Mouse (Mus musculus): ENCODE measurements around the gene Gtf2ird1. TPM values are rescaled to one million over a fixed set of nuclear protein-coding genes. Genes with fewer than 3 reads are reported as not detected.

Gene Gtf2ird1
- polyA plus RNA-seq, 1 experiment, result 94.2 TPM

GRCm38 (mm10) chr5:134430087-134430486 is 26.4 kb downstream of the Gtf2ird1 start:
- Histone ChIP-seq H3K4me3 (ENCODE audit: low read depth, low read length) (no peak overlapping the region), H3K27me3 (ENCODE audit: control insufficient read depth, insufficient read depth, low read length, poor library complexity, severe bottlenecking) (no peaks in the 10 kb centered on the region), H3K36me3 (ENCODE audit: control insufficient read depth, insufficient read depth, low read length, poor library complexity, severe bottlenecking) (no peaks in the 10 kb centered on the region), H3K9ac (ENCODE audit: low read depth, poor library complexity, severe bottlenecking) (no peak overlapping the region), H3K4me1 (ENCODE audit: control insufficient read depth, insufficient read depth, low read length) (peaks cover 6% of the 10 kb centered on the region), H3K27ac (ENCODE audit: insufficient read depth, low read length) (no peak overlapping the region), H3K9me3 (replicated peaks; ENCODE audit: control insufficient read depth, insufficient read depth, low read length, poor library complexity, severe bottlenecking) (no peaks in the 10 kb centered on the region)
- TF ChIP-seq CTCF (IDR thresholded peaks at IDR 0.05; ENCODE audit: low read depth, low read length), result no peak
- TF ChIP-seq POLR2A (IDR thresholded peaks at IDR 0.05; ENCODE audit: insufficient read depth, low read length), result no peak
- TF ChIP-seq EP300 (IDR thresholded peaks at IDR 0.05; ENCODE audit: insufficient read depth, low read depth, low read length), result no peak

- Histone ChIP-seq H3K27me3 (ENCODE audit: control insufficient read depth, insufficient read depth, low read length, poor library complexity, severe bottlenecking) (no peaks in the 10 kb centered on the region), H3K9ac (ENCODE audit: low read depth, poor library complexity, severe bottlenecking) (peak overlapping the region; percentile 36), H3K36me3 (ENCODE audit: control insufficient read depth, insufficient read depth, low read length, poor library complexity, severe bottlenecking) (no peaks in the 10 kb centered on the region), H3K27ac (ENCODE audit: insufficient read depth, low read length) (no peak overlapping the region), H3K4me3 (ENCODE audit: low read depth, low read length) (no peak overlapping the region), H3K9me3 (replicated peaks; ENCODE audit: control insufficient read depth, insufficient read depth, low read length, poor library complexity, severe bottlenecking) (no peaks in the 10 kb centered on the region), H3K4me1 (ENCODE audit: control insufficient read depth, insufficient read depth, low read length) (peaks cover 4% of the 10 kb centered on the region)
- no peak for TF ChIP-seq CTCF (IDR thresholded peaks at IDR 0.05; ENCODE audit: low read depth, low read length)
- no peak for TF ChIP-seq POLR2A (IDR thresholded peaks at IDR 0.05; ENCODE audit: insufficient read depth, low read length)
Measured at GRCm38 (mm10) chr5:134427664-134428063, 28.9 kb downstream of the Gtf2ird1 start.

- Histone ChIP-seq H3K36me3 (ENCODE audit: control insufficient read depth, insufficient read depth, low read length, poor library complexity, severe bottlenecking) (no peaks in the 10 kb centered on the region), H3K9me3 (replicated peaks; ENCODE audit: control insufficient read depth, insufficient read depth, low read length, poor library complexity, severe bottlenecking) (no peaks in the 10 kb centered on the region)
Measured at GRCm38 (mm10) chr5:134425601-134426000, 30.9 kb downstream of the Gtf2ird1 start.

GRCm38 (mm10) chr5:134423930-134424329 is 32.6 kb downstream of the Gtf2ird1 start:
- Histone ChIP-seq H3K4me3 (ENCODE audit: low read depth, low read length) (no peak overlapping the region), H3K9me3 (replicated peaks; ENCODE audit: control insufficient read depth, insufficient read depth, low read length, poor library complexity, severe bottlenecking) (no peaks in the 10 kb centered on the region), H3K36me3 (ENCODE audit: control insufficient read depth, insufficient read depth, low read length, poor library complexity, severe bottlenecking) (no peaks in the 10 kb centered on the region), H3K27me3 (ENCODE audit: control insufficient read depth, insufficient read depth, low read length, poor library complexity, severe bottlenecking) (no peaks in the 10 kb centered on the region), H3K4me1 (ENCODE audit: control insufficient read depth, insufficient read depth, low read length) (peaks cover 12% of the 10 kb centered on the region), H3K27ac (ENCODE audit: insufficient read depth, low read length) (peak overlapping the region; percentile 81), H3K9ac (ENCODE audit: low read depth, poor library complexity, severe bottlenecking) (no peak overlapping the region)
- TF ChIP-seq CTCF (IDR thresholded peaks at IDR 0.05; ENCODE audit: low read depth, low read length), result no peak
- TF ChIP-seq EP300 (IDR thresholded peaks at IDR 0.05; ENCODE audit: insufficient read depth, low read depth, low read length), result no peak
- no peak for TF ChIP-seq POLR2A (IDR thresholded peaks at IDR 0.05; ENCODE audit: insufficient read depth, low read length)

More at GRCm38 (mm10) chr5:134425601-134426000, 30.9 kb downstream of the Gtf2ird1 start:
- Histone ChIP-seq H3K4me1 (ENCODE audit: control insufficient read depth, insufficient read depth, low read length) (peaks cover 12% of the 10 kb centered on the region), H3K9ac (ENCODE audit: low read depth, poor library complexity, severe bottlenecking) (no peak overlapping the region), H3K27me3 (ENCODE audit: control insufficient read depth, insufficient read depth, low read length, poor library complexity, severe bottlenecking) (no peaks in the 10 kb centered on the region), H3K4me3 (ENCODE audit: low read depth, low read length) (no peak overlapping the region), H3K27ac (ENCODE audit: insufficient read depth, low read length) (no peak overlapping the region)
- TF ChIP-seq CTCF (IDR thresholded peaks at IDR 0.05; ENCODE audit: low read depth, low read length) (no peak), POLR2A (IDR thresholded peaks at IDR 0.05; ENCODE audit: insufficient read depth, low read length) (no peak), EP300 (IDR thresholded peaks at IDR 0.05; ENCODE audit: insufficient read depth, low read depth, low read length) (no peak)

GRCm38 (mm10) chr5:134423372-134423771 is 33.1 kb downstream of the Gtf2ird1 start:
- Histone ChIP-seq H3K4me1 (ENCODE audit: control insufficient read depth, insufficient read depth, low read length) (peaks cover 12% of the 10 kb centered on the region), H3K9me3 (replicated peaks; ENCODE audit: control insufficient read depth, insufficient read depth, low read length, poor library complexity, severe bottlenecking) (no peaks in the 10 kb centered on the region), H3K9ac (ENCODE audit: low read depth, poor library complexity, severe bottlenecking) (no peak overlapping the region), H3K4me3 (ENCODE audit: low read depth, low read length) (no peak overlapping the region), H3K27me3 (ENCODE audit: control insufficient read depth, insufficient read depth, low read length, poor library complexity, severe bottlenecking) (no peaks in the 10 kb centered on the region), H3K36me3 (ENCODE audit: control insufficient read depth, insufficient read depth, low read length, poor library complexity, severe bottlenecking) (no peaks in the 10 kb centered on the region), H3K27ac (ENCODE audit: insufficient read depth, low read length) (peak overlapping the region; percentile 81)
- TF ChIP-seq POLR2A (IDR thresholded peaks at IDR 0.05; ENCODE audit: insufficient read depth, low read length), result no peak
- no peak for TF ChIP-seq CTCF (IDR thresholded peaks at IDR 0.05; ENCODE audit: low read depth, low read length)

- Histone ChIP-seq H3K9me3 (replicated peaks; ENCODE audit: control insufficient read depth, insufficient read depth, low read length, poor library complexity, severe bottlenecking) (no peaks in the 10 kb centered on the region; the same call in 1 of the 2 replicates), H3K36me3 (ENCODE audit: control insufficient read depth, insufficient read depth, low read length, poor library complexity, severe bottlenecking) (no peaks in the 10 kb centered on the region)
Measured at GRCm38 (mm10) chr5:134422265-134422925, 34.1 kb downstream of the Gtf2ird1 start.

More at GRCm38 (mm10) chr5:134422265-134422925, 34.1 kb downstream of the Gtf2ird1 start:
- Histone ChIP-seq H3K9ac (ENCODE audit: low read depth, poor library complexity, severe bottlenecking) (no peak overlapping the region), H3K4me1 (ENCODE audit: control insufficient read depth, insufficient read depth, low read length) (peaks cover 15% of the 10 kb centered on the region), H3K27ac (ENCODE audit: insufficient read depth, low read length) (peak overlapping the region; percentile 90), H3K27me3 (ENCODE audit: control insufficient read depth, insufficient read depth, low read length, poor library complexity, severe bottlenecking) (no peaks in the 10 kb centered on the region), H3K4me3 (ENCODE audit: low read depth, low read length) (no peak overlapping the region; the same call in 1 of the 2 replicates)
- peak; percentile 19; the same call in 1 of the 2 replicates for TF ChIP-seq EP300 (IDR thresholded peaks at IDR 0.05; ENCODE audit: insufficient read depth, low read depth, low read length)
- no peak for TF ChIP-seq POLR2A (IDR thresholded peaks at IDR 0.05; ENCODE audit: insufficient read depth, low read length)

All from ES-Bruce4 (cell line).